Mouse (Mus musculus) thymus, postnatal 36 days (tissue): Measurements from ENCODE around the gene Ndc1.
A peak's percentile ranks its signal among the peaks of the same experiment; 100 is the strongest.

Experiments
- DNase-seq, 2 experiments: peaks; one replicate each; pipeline ENCODE4 v3.0.0; 2022; ENCODE audit warnings: mixed read lengths in 2 of 2

The Ndc1 gene

GRCm38 (mm10) chr4:107443621-107444020 is 76.0 kb downstream of the Ndc1 start:
- DNase-seq, result no peak

- no peak for DNase-seq
Observed at GRCm38 (mm10) chr4:107448481-107448880, 80.9 kb downstream of the Ndc1 start.

- DNase-seq, result no peak
Observed at GRCm38 (mm10) chr4:107449519-107449918, 81.9 kb downstream of the Ndc1 start.

GRCm38 (mm10) chr4:107452266-107453015 is 84.9 kb downstream of the Ndc1 start:
- DNase-seq, result no peak

GRCm38 (mm10) chr4:107453141-107453984 is 85.8 kb downstream of the Ndc1 start:
- peak; percentile 90 for DNase-seq

GRCm38 (mm10) chr4:107457602-107458001 is 90.0 kb downstream of the Ndc1 start:
- DNase-seq, result no peak

- no peak for DNase-seq
Observed at GRCm38 (mm10) chr4:107458907-107459306, 91.3 kb downstream of the Ndc1 start.

- DNase-seq, result no peak
Observed at GRCm38 (mm10) chr4:107459461-107459860, 91.9 kb downstream of the Ndc1 start.

- DNase-seq, result no peak
Observed at GRCm38 (mm10) chr4:107460468-107460867, 92.9 kb downstream of the Ndc1 start.
